Mouse (Mus musculus) brain, embryonic 14.5 days (tissue): ENCODE data around the gene Aco2.

Experiments
- CTCF ChIP-seq: fragments of 200-500 bp; IDR thresholded peaks from 2 replicates; pipeline ENCODE4 v1.5.1; 2012; ENCODE audit warnings: inconsistent platforms, mild to moderate bottlenecking, moderate library complexity, borderline replicate concordance; ENCODE audit not compliant: insufficient read depth, insufficient read length; ENCODE audit errors: extremely low read depth
- POLR2A ChIP-seq: fragments of 200-500 bp; IDR thresholded peaks from 2 replicates; pipeline ENCODE4 v1.6.1; 2012; ENCODE audit warnings: mild to moderate bottlenecking, inconsistent platforms, borderline replicate concordance; ENCODE audit not compliant: poor library complexity, insufficient read depth, insufficient read length, severe bottlenecking; ENCODE audit errors: extremely low read depth

GRCm38 (mm10) chr15:81904939-81905338 lies 32.8 kb downstream of the Aco2 start:
- TF ChIP-seq CTCF (peak; percentile 70; the same call in 1 of the 2 replicates), POLR2A (no peak)
